Mouse (Mus musculus) mammary gland, adult 2 months (tissue): ENCODE data around the gene Vmn1r117. TPM values are rescaled to one million over a fixed set of nuclear protein-coding genes. Genes with fewer than 3 reads are reported as not detected.

Experiments used
- polyA plus RNA-seq: library from polyadenylated mRNA; depleted of rRNA; stranded (reverse); fragments of >200 nt; gene quantifications from 2 replicates; pipeline ENCODE4 v1.2.3, GENCODE M21; 2012; ENCODE audit warnings: low replicate concordance; rRNA removed

Vmn1r117 gene
- polyA plus RNA-seq = not detected in 2 replicates

GRCm38 (mm10) chr7:20884021-20884420, at the start of gene Vmn1r117:
Gene Vmn1r117 (minus strand): TSS chr7:20884121.

GRCm38 (mm10) chr7:20912247-20912646, 28.3 kb upstream of the Vmn1r117 start, which contains the start of gene Vmn1r118:
Gene Vmn1r118 (minus strand): TSS chr7:20912347.

GRCm38 (mm10) chr7:20871956-20872355, 12.0 kb downstream of the Vmn1r117 start, which contains the start of gene Vmn1r116:
Gene Vmn1r116 (plus strand): TSS chr7:20872256.

GRCm38 (mm10) chr7:20844885-20845284, 39.0 kb downstream of the Vmn1r117 start, which contains the start of gene Vmn1r115:
Gene Vmn1r115 (minus strand): TSS chr7:20844985.

Other genes starting within 250 kb of the Vmn1r117 start
- not detected in 2 replicates for gene Vmn1r107, start 215.2 kb downstream of the Vmn1r117 start, polyA plus RNA-seq
- not detected in 2 replicates for gene Vmn1r111, start 180.9 kb downstream of the Vmn1r117 start, polyA plus RNA-seq
- not detected in 2 replicates for gene Gm10668, start 153.5 kb downstream of the Vmn1r117 start, polyA plus RNA-seq
- not detected in 2 replicates for gene Vmn1r112, start 112.9 kb downstream of the Vmn1r117 start, polyA plus RNA-seq
- not detected in 2 replicates for gene Vmn1r113, start 96.8 kb downstream of the Vmn1r117 start, polyA plus RNA-seq
- not detected in 2 replicates for gene Vmn1r114, start 71.9 kb downstream of the Vmn1r117 start, polyA plus RNA-seq
- not detected in 2 replicates for gene Vmn1r115, start 39.1 kb downstream of the Vmn1r117 start, polyA plus RNA-seq
- gene Vmn1r116, start 11.9 kb downstream of the Vmn1r117 start, polyA plus RNA-seq = not detected in 2 replicates
- gene Vmn1r118, start 28.2 kb upstream of the Vmn1r117 start, polyA plus RNA-seq = not detected in 2 replicates
- not detected in 2 replicates for gene Vmn1r119, start 128.3 kb upstream of the Vmn1r117 start, polyA plus RNA-seq
- gene Vmn1r120, start 169.7 kb upstream of the Vmn1r117 start, polyA plus RNA-seq = not detected in 2 replicates
- gene Vmn1r121, start 214.4 kb upstream of the Vmn1r117 start, polyA plus RNA-seq = not detected in 2 replicates